Mouse (Mus musculus) gastrocnemius, adult 8-10 months (tissue): ENCODE measurements around the gene Cpsf6. TPM values are rescaled to one million over a fixed set of nuclear protein-coding genes. Genes with fewer than 3 reads are reported as not detected.
"Not testable (repeated sequence)": the region's sequence is repeated elsewhere in the genome, so short reads cannot be mapped to it uniquely, and the experiment has no call there.

Source experiments
- DNase-seq, 2 experiments: peaks; one replicate each; pipeline ENCODE4 v3.0.0; 2022; ENCODE audit warnings: low spot score in 2 of 2
- total RNA-seq, 4 experiments: library from RNA; stranded (reverse); gene quantifications; 2 replicates each; pipeline ENCODE4 v1.2.4; 2022

Cpsf6 gene
- total RNA-seq, 4 experiments from 2014 or later, result 16.8 to 22.6 (median 18.5) TPM

GRCm38 (mm10) chr10:117400246-117400954 is 20.6 kb upstream of the Cpsf6 start:
- no peak for DNase-seq

- DNase-seq, result no peak
Measured at GRCm38 (mm10) chr10:117399839-117400238, 20.0 kb upstream of the Cpsf6 start.

DNA sequence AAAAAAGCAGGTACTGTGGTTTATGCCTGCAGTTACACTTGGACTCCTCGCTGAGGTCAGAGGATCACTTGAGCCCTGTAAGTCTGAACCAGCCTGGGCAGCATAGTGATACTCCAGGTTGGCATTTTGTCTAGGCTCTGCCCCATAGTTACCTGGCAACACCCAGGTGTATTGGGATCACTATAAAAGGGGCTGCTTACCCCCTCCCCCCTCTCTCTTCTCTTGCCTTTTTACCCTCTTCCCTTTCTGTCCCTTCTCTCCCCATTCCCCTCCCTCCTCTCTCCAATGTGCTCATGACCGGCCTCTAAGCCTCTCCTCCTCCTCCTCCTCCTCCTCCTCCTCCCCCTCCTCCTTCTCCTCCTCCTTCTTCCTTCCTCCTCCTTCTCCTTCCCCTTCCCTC is 19.4 kb upstream of the Cpsf6 start:
- no peak for DNase-seq

GRCm38 (mm10) chr10:117398044-117398780 is 18.4 kb upstream of the Cpsf6 start:
- no peak for DNase-seq

GRCm38 (mm10) chr10:117397106-117397625 is 17.4 kb upstream of the Cpsf6 start:
- DNase-seq, result no peak

DNA sequence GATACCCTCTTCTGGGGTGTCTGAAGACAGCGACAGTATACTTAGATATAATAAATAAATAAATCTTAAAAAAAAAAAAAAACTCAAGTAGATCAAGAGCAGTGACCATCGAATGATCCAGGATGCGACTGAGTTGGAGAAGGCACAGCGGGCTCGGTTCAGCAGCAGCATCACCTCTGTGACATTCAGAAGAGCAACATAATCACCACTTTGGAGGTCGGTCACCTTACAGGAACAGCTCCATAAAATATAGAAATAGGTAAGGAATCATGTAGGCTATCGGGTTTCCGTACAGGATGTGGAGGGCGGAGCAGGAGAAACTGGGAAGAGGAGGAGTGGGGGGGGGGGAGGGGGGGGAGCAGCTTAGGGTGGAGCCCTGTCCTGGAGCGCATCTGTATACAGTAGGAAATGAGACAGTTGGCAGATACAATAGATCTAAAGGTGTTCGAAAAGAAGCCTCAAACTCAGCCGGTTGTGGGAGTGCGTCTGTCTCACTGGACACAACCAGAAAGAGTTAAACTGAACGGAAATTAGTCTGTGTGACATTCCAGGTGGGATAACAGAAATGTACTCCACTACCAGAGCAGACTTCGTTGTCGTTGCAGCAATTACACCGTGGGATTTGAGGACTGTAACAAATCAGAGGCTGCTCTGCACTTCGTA is 16.7 kb upstream of the Cpsf6 start:
- no peak for DNase-seq

- no peak for DNase-seq
Measured at GRCm38 (mm10) chr10:117395801-117396200, 16.0 kb upstream of the Cpsf6 start.

GRCm38 (mm10) chr10:117394738-117395550 is 15.1 kb upstream of the Cpsf6 start:
- no peak for DNase-seq

DNA sequence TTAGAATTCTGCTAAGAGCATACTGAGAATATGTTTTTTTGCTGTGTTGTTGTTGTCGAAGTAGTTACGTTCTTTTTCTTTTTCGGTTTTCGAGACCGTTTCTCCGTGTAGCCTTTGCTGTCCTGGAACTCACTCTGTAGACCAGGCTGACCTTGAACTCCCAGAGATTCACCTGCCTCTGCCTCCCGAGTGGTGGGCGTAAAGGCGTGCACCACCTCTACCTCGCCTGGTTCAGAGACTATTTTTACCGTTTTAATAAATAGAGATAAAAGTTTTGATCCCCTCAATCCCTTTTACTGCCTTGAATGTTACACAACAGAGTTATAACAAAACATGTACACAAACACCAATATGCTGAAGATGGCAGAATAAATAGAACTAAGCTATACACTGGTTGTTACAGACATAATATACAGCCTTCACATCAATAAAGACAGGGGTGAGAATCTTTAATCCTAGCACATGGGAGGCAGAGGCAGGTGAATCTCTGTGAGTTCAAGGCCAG is 14.1 kb upstream of the Cpsf6 start:
- no peak for DNase-seq

DNA sequence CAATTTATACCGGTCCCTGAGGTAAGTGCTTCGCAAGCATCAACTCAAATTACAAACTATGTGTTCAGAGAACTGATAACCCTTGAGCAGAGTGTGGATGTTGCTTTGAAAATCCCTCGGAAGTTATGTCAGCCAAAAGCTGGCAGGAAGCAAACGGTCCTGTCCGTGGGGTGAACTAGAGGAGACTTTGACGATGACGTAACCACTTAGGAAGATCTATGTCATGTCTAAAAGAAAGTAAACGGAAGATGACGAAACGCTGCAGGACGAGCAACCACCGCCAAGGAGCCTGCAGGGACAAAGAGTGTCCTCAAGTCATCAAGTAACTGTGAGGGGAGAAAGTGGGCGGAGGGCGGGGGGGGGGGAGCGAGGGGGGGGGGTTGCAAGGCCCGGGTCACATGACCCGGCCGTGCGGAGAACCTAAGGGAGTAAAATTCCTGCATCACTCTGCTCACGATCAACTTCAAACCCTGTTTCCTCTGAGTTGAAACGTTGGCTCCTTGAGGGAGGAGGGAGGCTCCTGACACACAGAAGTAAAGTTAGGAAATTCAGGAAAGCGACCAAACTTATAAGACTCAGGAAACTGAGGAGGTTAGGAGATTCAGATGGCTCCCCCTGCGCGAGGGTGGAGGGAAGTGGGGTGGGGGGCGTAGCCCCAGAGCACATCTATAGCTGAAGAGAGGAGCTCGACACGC is 13.5 kb upstream of the Cpsf6 start:
- no peak for DNase-seq

- no peak for DNase-seq
Measured at GRCm38 (mm10) chr10:117392832-117393195, 13.0 kb upstream of the Cpsf6 start.

GRCm38 (mm10) chr10:117392397-117392796 is 12.6 kb upstream of the Cpsf6 start:
- not testable (repeated sequence) for DNase-seq

DNA sequence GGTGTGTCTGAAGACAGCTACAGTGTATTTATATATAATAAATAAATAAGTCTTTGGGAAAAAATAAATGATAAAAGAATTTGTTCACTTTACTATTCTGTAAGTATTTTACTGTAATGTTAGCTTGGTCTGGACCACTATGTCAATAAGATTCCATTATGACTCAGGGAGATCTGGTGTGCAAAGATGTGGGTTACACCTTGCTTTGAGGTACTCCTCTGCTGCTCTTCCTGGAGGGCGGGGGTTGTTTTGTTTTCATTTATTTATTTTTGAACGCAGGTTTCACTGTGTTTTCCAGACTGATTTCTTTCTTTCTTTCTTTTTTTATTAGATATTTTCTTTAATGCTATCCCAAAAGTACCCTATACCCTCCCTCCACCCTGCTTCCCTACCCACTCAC is 12.0 kb upstream of the Cpsf6 start:
- no peak for DNase-seq

DNA sequence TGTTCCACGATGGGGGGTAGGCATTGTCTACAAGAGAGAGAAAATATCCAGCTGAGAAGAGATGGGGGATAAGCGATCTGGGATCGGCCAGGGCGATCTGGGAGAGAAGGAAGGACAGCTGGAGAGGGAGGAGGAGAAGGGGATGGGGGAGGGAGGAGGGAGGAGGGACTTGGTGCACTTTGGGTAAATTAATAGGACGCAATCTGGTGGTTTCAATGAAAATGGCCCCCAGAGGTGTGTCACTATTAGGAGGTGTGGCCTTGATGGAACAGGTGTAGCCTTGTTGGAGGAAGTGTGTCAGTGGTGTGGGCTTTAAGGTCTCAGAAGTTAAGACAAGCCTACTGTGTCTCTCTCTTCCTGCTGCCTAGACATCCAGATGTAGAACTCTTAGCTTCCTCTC is 11.2 kb upstream of the Cpsf6 start:
- no peak for DNase-seq

- DNase-seq, result no peak
Measured at GRCm38 (mm10) chr10:117389904-117390875, 10.4 kb upstream of the Cpsf6 start.

GRCm38 (mm10) chr10:117389371-117389740 is 9.5 kb upstream of the Cpsf6 start:
- DNase-seq, result no peak

DNA sequence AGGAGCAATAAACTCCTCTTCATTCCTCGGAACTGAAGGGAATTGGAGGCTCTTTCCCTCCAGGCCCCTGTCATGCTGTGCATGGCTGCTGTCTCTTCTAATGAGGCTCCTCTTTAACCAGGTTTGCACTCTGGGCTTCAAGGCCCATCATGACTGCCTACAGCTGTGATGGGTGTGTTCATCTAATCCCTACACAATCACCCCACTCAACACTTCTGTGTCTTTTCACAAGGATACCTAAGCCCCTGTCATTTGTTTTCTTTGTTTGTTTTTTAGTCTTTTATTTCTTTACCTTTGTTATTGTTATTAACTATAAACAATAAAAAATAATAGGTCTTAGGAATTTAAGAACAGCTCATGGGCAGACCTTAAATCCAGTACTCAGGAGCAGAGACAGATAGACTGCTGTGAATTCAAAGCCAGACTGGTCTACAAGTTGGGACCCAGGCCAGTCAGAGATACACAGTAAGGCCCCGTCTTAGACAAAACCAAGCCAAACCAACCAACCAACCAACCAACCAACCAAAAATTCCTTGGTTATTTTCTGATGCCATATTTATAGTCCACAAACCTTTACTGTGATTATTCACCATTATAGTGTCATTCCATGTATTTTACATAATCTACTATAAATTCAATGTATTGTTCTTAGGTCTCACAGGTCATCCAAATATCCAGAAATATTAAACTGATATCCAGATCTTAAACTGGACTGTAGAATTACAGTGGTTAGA is 9.0 kb upstream of the Cpsf6 start:
- no peak for DNase-seq

DNA sequence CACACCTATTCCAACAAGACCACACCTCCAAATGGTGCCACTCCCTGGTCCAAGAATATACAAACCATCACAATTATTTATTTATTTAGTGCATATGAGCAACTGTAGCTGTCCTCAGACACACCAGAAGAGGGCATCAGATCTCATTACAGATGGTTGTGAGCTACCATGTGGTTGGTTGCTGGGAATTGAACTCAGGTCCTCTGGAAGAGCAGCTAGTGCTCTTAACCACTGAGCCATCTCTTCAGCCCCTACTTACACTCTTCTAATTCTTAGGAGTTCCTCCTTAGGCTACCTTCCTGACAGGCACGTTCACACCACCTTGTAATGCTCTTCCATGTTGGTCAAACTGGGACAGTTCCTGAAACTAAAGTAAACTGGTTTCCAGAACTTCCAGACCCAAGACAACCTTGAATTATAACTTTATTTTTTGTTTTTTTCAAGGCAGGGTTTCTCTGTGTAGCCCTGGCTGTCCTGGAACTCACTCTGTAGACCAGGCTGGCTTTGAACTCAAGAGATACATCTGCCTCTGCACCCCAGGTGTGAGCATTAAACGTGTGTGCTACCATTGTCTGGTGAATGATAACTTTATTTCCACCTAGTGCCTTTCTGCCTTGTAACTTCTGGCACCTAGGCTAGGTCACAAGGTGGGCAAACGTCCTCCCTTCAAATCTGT is 8.3 kb upstream of the Cpsf6 start:
- DNase-seq, result not testable (repeated sequence)
